Mouse (Mus musculus) thymus, adult 18-20 months (tissue): ENCODE data around the gene Nr1d1.

Experiments used
- DNase-seq, 2 experiments: peaks; one replicate each; pipeline ENCODE4 v3.0.0; 2022; ENCODE audit warnings: mixed read lengths in 2 of 2

The Nr1d1 gene

DNA sequence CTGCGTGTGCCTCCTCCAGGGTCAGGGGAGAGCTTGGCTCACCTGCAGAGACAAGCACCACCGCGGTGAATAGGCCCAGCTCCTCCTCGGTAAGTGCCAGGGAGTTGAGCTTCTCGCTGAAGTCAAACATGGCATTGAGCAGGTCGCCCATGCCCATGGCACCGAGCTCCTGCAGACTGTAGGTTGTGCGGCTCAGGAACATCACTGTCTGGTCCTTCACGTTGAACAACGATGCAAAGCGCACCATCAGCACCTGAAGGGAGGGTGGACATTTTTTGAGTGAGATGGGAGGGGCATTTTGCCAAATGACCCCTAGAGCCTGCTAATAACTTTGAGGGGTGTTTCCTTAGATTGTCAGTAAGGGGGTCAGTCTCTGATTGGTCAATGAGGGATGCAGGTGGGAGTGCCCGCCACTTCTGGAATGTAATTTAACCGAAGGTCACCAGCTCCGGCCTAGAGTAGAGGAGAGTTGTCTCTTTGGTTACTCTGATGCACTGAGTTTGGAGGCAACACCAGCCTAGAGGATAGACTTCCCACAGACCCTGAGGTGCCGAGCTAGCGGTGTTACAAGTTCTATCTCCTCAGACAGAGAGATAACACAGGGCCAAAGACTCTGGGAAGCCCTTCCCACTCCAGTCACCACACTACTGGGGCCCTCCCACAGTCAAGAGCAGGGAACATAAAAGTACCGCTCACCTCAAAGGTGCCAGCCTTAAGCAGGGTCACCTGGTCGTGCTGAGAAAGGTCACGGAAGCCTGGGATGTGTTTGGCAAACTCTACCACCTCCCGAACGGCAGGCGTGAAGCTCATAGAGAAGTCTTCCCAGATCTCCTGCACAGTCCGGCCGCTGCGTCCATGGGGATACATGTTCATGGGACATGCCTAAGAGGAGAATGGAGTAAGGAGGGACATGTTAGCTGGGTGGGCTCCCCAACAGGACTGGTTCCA, 5.9 kb downstream of the Nr1d1 start:
- DNase-seq, result no peak

DNA sequence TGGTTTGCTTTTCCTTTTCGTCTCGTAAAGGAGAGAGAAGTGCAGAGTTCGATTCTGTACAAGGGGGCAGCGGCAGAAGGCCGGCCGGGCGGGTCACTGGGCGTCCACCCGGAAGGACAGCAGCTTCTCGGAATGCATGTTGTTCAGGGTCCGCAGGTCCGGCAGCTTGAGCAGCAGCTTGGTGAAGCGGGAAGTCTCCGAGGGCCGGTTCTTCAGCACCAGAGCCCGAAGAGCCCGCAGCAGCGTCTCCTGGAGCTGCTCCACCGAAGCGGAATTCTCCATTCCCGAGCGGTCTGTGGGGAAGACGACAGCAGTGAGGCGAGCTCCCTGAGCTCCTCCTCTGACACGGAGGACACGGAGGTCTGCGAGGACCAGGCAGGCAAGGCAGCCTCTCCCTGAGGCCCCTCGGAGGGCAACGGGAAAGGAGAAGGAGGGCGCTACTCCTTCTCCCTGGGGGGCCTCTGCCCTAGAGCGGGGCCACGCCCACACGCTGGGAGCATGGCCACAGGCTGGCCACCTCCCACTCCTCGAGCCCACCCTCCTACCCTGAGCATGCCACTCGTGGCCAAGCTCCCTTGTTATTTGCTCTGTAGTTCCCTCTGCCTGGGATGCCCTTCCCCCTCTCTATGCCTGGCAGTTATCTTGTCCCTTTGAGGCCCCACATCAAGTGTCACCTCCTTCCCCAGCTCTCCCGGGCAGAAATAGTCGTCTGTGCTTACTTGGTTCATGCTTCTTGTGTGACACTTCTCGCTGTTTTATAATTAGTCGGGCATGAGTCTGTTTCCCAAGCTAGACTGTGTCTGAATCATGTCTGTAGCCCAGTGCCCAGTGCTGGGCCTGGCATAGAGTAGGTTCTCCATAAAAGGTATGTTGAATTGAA, 6.8 kb downstream of the Nr1d1 start:
- DNase-seq, result no peak

DNA sequence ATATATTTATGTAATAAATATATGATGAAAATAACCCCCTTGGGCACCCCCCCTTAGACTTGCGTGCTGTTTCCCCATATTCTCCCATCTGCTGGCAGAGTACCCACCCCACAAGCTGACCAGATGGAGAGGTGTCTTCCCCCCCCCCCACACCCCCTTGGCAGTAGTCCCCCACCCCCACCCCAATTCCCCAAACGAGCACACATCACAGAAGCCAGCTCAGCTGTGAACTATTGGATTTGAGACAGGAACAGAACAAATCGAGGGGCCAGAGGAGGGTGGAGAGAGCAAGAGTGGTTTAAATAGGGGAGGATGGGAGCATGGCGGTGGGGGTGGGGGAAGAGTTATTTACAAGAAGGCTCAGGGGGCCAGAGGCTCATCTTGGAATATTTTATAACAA, 7.4 kb downstream of the Nr1d1 start:
- no peak for DNase-seq

DNA sequence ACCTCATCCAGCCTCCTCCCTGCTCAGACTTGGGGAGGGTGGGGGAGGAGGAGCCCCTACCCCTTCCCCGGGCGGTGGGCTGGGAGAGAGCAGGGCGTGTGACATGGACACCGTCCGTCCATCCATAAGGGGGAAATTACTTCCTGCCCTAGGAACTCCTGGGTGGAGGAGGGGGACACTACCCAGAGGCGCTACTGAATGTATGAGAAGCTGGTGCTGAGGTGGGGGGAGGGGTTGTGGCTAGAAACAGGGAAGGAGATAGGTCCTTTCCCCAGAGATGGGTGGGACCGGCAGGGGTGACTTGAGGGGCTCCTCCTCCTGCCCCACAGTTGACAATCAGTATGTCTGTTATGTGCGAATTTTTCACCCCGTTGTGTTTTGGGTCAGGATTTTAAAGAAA, 7.9 kb downstream of the Nr1d1 start:
- no peak for DNase-seq

DNA sequence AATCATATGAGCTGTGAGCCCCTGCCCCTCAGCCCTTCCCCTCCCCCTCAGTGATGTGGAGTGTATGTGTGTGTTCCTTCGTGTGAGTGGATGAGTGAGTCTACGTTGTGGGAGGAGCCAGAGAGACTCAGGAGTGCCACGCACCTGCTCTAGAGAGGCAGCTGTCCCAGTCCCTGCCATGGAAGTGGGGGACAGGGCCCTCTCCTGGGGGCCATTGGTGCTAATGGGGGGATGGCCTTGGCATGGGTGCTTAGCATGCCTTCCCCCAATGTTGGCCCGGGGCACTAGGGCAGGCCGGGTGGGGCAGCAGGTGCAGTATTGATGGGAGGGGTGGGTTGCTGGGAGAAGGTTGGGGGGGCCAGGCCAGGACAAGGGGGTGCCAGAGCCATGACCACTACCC, 8.3 kb downstream of the Nr1d1 start:
- no peak for DNase-seq

DNA sequence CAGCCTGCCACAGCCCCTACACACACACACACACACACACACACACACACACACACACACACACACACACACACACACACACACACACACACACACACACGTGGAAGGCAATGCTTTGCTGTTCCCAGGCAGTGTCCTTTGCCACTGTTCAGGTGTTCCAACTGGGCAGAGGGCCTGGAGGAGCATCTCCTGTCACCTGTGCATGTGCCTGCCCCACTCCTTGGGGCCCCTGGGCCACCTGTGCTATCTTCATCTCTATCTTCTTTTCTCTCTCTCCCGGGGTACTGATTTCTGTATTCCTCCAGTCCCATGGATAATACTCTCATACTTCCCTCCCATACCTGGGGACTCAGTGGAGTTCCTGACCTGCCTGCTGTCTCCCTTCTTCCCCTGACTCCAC, 8.8 kb downstream of the Nr1d1 start:
- no peak for DNase-seq

DNA sequence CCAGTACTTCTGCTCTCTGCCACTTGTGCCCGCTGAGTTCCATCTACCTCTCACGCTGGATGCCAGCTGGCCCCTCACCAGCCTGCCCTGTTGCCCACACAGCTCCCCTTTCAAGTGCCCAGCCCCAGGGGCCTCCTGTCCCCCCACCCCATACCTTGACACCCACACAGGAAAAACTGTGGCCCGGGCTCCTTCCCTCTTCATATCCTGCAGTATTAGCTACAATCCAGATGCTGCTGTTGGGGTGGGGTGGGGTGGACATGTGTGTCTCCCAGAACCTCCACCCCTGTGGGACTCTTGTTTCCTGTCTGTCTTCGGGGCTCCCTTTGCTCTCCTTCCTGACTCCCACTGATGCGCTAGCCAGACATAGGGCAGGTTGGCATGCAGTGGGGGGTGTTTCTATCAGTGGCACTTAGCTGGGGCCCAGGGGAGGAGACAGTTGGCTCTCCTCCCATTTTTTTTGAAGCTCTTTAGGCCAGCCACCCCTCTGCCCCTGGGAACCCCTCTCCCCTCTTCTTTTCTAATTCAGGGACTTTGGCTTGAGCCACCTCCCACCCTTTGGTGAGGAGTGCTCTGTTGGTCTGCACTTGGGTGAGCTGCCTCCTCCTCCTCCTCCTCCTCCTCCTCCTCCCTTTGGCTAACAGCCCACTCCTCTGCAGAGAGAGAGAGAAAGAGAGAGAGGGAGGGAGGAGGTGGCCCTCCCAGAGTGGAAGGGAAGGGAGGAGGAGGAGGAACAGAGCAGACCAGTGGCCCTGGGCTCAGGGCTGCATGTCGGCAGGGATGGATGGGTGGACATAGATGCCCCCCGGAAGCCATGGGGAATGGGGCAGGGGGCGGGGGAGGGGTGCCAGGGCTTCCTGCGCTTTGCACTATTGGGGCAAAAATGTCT, 9.5 kb downstream of the Nr1d1 start:
- DNase-seq, result no peak

DNA sequence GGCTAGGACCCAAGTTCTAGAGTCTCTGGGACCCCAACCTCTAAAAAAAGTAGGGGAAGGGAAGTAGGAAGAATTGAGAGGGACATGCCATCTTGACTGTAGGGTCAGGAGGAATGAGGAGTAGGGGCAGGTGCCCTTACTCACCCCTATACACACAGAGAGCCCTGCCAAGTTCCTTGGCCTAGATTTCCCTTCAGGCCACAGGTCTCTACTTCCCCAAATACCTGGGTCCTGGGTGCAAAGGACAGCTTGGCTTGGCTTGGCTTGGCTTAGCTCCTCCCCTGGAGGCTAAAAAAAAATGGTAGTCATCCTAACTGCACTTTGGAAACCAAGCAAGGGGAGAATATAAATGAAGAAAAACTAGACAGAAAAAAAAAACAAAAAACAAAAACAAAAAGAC, 10.4 kb downstream of the Nr1d1 start:
- DNase-seq, result no peak

DNA sequence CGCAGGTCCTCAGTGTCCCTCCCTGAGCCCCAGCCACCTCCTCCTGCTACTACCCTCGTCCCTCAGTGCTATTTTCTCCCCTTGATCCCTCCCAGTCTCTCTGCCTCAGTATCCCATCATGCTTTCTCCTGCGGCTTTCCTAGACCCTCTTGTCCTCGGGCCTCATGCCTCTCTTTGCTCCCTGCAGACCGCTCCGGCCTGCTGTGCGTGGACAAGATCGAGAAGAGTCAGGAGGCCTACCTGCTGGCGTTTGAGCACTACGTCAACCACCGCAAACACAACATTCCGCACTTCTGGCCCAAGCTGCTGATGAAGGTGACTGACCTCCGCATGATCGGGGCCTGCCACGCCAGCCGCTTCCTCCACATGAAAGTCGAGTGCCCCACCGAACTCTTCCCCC, 11.0 kb downstream of the Nr1d1 start:
- no peak for DNase-seq

DNA sequence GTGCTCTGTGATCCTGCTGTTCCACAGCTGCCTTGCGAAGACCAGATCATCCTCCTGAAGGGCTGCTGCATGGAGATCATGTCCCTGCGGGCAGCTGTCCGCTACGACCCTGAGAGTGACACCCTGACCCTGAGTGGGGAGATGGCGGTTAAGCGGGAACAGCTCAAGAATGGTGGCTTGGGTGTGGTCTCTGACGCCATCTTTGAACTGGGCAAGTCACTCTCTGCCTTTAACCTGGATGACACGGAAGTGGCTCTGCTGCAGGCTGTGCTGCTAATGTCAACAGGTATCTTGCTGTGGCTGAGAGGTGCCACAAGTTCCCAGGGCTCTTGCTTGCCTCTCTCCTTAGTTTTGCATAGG, 11.7 kb downstream of the Nr1d1 start:
- DNase-seq, result no peak

DNA sequence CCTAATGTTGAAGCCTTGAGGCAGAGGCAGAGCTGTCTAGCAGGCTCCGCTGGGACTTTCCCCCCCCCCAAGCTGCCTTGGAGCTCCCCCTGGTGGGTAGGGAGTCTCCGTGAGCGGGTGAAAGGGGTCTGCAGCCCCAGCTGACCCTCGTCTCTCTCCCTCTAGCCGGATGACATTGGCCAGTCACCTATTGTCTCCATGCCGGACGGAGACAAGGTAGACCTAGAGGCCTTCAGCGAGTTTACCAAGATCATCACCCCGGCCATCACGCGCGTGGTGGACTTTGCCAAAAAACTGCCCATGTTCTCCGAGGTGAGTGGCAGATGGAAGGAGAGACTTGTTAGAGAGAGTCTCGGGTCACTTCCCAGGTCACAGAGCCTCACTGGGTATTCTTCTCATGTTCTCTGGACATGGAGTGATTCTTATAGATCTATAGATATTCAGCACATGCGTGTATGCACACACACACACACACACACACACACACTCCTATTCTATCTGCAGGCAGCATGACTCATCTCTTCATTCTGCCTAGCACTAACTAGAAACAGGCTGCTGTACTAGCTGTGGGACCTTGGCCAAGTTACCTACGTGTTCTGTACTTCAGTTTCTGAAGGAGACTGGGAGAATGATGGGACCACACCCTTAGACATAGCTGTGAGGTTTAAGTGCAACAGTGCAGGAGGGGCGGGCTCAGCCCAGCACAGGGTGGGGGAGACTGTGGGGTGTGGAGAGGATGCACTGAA, 12.2 kb downstream of the Nr1d1 start:
- no peak for DNase-seq

DNA sequence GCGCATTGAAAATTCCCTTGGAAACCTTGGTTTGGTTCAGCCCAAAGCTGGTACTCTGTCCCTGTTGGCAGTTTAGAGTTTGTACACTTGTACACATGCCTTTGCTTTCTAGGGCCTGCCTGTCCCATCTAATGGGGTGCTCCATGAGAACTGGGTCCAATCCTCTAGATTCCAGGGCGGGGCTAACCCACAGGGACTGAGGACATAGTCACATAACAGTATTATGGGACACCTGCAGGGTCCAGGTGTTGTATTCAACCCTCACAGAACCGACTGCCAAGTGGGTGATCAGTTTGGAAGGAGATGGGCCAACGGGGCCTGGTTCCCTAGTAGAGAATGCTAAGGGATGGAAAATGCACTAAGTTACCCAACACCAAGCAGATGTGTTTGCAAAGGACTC, 13.2 kb downstream of the Nr1d1 start:
- DNase-seq, result no peak

DNA sequence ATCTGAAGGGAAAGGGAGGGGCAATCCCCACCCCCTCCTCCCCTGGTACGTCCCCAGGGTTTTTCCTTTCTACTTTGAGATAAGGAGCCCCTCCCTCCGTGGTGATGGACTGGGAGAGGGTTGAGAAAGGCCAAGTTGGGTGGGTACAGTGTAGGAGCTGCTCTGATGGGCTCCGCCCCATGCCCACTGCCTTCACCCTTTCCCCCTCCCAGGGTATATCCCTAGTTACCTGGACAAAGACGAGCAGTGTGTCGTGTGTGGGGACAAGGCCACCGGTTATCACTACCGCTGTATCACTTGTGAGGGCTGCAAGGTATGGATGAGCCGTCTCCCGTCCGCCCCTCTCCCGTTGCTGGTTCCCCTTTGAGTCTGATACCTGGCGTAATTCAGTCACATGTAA, 18.4 kb downstream of the Nr1d1 start:
- no peak for DNase-seq

DNA sequence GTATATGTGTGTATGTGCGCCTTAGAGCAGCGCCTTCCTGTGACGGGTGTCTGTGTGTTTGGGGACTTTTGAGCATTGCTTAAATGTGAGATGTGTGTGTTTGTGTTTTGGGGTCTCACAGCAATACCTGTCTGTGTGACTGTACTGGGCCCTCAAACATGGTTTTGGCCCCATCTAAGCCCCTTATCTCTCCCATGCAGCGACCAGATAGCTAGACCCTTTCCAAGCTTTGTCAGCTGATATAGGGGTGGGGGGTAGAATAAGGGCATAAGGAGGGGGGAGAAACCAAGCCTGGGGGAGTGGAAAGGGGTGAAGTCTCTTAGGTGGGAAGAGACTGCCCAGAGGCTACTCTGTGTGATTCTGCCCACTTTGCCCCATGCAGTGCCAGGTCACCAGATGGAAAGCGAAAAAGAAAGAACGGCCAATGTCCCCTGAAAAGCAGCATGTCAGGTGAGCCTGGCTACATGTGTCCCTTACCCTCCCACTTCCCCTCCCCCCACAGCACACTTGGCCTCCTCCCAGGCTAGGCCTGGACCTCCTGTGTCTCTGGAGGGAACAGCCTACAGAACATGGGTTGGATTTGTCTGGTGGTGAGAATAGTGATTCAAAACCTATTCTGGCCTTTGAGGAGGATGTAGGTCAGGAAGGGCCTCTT, 19.3 kb downstream of the Nr1d1 start:
- no peak for DNase-seq

DNA sequence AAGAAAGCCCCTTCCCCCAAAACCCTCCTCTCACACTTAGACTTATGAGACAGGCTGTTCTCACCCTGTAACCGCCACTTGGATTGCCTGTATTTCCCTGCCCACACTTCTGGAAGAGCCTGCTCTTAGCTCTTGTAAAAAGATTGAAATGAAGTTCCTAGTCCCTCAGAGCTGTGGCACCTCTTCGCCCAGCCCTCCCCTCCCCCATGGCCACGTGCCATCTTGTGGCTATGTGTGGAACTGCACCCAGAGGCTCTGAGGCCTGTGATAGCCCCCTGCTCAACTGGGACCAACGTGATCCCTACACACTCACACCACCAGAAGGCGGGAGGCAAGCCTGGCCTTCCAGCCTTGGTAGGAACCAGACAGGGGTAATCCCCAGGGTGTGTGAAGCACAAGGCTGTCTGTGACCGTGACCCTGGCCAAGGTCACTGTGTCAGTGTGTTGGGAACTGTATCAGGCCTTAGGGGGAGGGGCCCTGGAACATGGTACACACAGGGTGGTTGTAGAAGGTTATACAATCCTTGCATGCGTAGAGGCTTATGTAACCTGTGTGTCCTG, 20.4 kb downstream of the Nr1d1 start:
- DNase-seq, result peak in 1 of 2 experiments; percentile 50

DNA sequence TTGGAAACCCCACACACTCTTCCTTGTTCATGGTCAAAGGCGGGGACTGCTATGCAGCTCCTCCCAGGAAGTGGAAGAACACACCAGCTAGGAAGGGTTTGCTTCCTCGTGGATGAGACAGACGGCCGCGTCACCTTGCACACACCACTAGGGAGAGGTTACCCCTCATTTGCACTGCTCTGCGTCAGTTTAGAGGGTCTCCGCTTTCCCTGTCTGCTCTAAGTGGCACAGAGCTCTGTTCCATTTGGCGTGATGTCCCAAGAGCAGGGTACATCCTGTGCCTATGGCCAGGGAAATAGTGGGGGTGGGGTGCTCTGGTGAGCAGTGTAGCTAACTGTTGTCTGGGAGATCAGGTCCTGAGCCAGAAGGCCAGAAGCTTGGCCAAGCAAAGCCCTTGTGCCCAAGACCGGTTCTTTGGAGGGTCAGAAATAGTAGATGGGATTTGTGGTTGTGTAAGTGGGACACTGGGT, 20.9 kb downstream of the Nr1d1 start:
- no peak for DNase-seq

DNA sequence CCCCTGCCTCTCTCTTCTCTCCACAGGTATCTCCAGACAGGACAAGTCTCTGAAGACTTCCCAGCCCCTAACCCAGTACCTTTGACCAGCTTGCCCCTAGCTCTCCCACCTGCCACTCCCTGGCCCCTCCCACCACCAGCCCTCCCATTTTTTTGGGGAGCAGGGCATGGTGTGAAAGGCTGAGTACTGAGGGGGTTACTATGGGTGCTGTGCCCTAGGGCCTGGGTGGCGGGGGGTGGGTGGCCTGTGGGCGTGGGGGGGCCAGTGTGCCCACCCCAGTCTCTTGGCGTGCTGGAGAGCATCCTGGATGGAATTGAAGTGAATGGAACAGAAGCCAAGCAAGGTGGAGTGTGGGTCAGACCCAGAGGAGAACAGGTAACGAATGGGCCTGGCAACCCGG, 21.9 kb downstream of the Nr1d1 start:
- no peak for DNase-seq

DNA sequence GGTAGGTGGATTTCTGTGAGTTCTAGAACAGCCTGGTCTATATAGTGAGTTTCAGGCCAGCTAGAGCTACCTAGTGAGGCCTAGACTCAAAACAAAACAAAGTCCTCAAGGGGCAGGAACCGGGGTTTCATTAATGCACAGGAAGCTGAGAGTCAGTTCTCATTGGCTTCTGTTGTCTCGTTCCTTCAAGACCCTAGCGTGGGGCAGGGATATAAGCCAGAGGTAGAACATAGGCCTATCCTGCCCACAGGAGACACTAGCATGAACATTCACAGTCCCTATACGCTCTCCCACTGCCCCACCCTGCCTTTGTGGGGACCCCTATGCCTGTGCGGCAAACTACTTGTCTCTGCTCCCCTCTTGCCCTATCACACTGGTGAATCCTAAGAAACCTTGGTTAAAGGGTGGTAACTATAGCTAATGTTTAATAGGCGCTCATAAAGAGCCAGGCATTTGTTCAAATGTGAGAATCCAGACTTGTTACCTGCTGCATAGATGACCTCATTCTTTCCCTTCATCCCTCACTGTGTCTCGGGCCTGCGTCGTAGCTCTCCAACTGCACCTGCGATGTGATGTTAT, 22.5 kb downstream of the Nr1d1 start:
- DNase-seq, result no peak

DNA sequence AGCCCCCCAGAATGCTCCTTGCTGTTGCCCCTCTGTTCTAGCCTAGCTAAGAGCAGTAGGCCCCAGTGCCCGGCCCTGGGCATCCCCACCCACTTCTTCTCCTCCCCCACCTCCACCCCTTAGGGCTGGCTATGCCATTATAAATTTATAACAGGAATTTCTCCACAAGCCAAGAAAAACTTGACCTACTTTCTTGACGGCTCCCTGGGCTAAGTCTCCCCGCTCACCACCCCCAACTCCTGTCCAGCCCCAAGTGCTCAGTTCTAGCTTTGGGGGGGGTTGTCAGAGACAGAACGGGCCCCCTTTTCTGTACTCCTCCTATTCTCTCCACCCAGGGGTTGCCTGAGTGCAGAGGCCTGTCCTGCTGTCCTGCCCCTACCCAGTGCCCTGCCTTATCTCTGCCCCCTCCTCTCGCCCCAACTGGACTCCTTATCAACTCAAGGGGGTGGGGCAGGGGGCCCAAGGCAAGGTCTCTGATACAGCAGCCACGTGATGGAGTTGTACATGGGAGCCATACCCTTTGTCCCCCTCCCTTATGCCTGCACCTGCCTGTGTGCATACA, 23.8 kb downstream of the Nr1d1 start:
- no peak for DNase-seq
